In genomic region chr1:130918323-130918980, GRCm38 (mm10) we compare ENCODE assay signal across 1 mouse cellular context.
TF ChIP-seq lines count a peak whose summit lies in the region.

No protein-coding gene starts in this region.

TF ChIP-seq in MEL, 35 proteins besides CTCF, POLR2A, EP300 and RAD21:
- TF ChIP-seq MAFK (IDR thresholded peaks at IDR 0.05; ENCODE audit: borderline replicate concordance, low read depth, low read length), result peak; percentile 89
- TF ChIP-seq MAX (IDR thresholded peaks at IDR 0.05; ENCODE audit: low read length), result no peak
TF ChIP-seq in MEL: peak in this region for 1.
